18 mouse cellular contexts compared by ENCODE assay signal in genomic region chr11:118663305-118663704, GRCm38 (mm10).
DNase-seq lines count a peak whose midpoint lies in the region; ATAC-seq lines count a peak whose summit lies in the region.
"Had no signal": no experiment of that assay in that cellular context is flagged by ENCODE, and none has a peak within 500 bp of the region (broad histone marks: within the 10 kb centered on the region; RNA-seq: fewer than 3 reads in every experiment).

No protein-coding gene starts in this region.

- no peak for DNase-seq in hindbrain, embryonic 11.5 days (ENCODE audit: low spot score)
- DNase-seq in cerebellum, adult 11 months, result peak; percentile 50
- peak; percentile 63 to 68 for DNase-seq in cerebellum, adult 18-20 months
- DNase-seq in cerebellum, postnatal 36 days, result peak; percentile 44 to 66
- DNase-seq in layer of hippocampus, adult 9-10 months (ENCODE audit: low spot score), result no peak
- DNase-seq: adrenal gland, adult 2 months; gastrocnemius, postnatal 36 days; kidney, adult 2 months; kidney, postnatal 25 days; layer of hippocampus, adult 9-11 months; liver, postnatal 0 days; lung, postnatal 10 days; right cerebral cortex, adult 18-20 months had no signal

- 0 out of 2 replicates have a peak overlapping the region, but pooled peaks have one; percentile 14 for H3K27ac ChIP-seq in hindbrain, embryonic 12.5 days
- H3K27ac ChIP-seq in hindbrain, embryonic 11.5 days (ENCODE audit: low read depth, low read length), result no peak overlapping the region
- no peak overlapping the region for H3K27ac ChIP-seq in kidney, embryonic 16.5 days (ENCODE audit: low read length)
- H3K27ac ChIP-seq: embryonic facial prominence, embryonic 15.5 days; limb, embryonic 10.5 days had no signal

- H3K4me3 ChIP-seq in hindbrain, embryonic 12.5 days, result no peak overlapping the region
- H3K4me3 ChIP-seq in hindbrain, embryonic 11.5 days (ENCODE audit: low read depth, low read length), result no peak overlapping the region
- H3K4me3 ChIP-seq in kidney, embryonic 16.5 days (ENCODE audit: low read length), result no peak overlapping the region
- H3K4me3 ChIP-seq: embryonic facial prominence, embryonic 15.5 days; limb, embryonic 10.5 days had no signal

- 76% methylated on average over 8 of the region's 8 CpGs for WGBS in hindbrain, embryonic 12.5 days
- WGBS in hindbrain, embryonic 11.5 days, result 84% methylated on average over 8 of the region's 8 CpGs
- 64% methylated on average over 8 of the region's 8 CpGs for WGBS in kidney, embryonic 16.5 days

- H3K9ac ChIP-seq in hindbrain, embryonic 12.5 days, result no peak overlapping the region
- H3K9ac ChIP-seq in hindbrain, embryonic 11.5 days (ENCODE audit: low read depth, low read length), result no peak overlapping the region
- no peak overlapping the region for H3K9ac ChIP-seq in kidney, embryonic 16.5 days (replicated peaks; ENCODE audit: low read length)
- H3K9ac ChIP-seq: embryonic facial prominence, embryonic 15.5 days; liver, postnatal 0 days had no signal

- H3K27me3 ChIP-seq in hindbrain, embryonic 12.5 days, result peaks cover 3% of the 10 kb centered on the region; the same call in 1 of the 2 replicates
- no peaks in the 10 kb centered on the region for H3K27me3 ChIP-seq in hindbrain, embryonic 11.5 days (ENCODE audit: control insufficient read depth, insufficient read depth, low read length)
- no peaks in the 10 kb centered on the region for H3K27me3 ChIP-seq in kidney, embryonic 16.5 days (ENCODE audit: insufficient read depth, low read length)

- H3K4me2 ChIP-seq in hindbrain, embryonic 12.5 days (replicated peaks), result no peak overlapping the region
- H3K4me2 ChIP-seq in hindbrain, embryonic 11.5 days (replicated peaks; ENCODE audit: low read depth, low read length), result no peak overlapping the region
- no peak overlapping the region for H3K4me2 ChIP-seq in kidney, embryonic 16.5 days (replicated peaks; ENCODE audit: low read depth, low read length)
- H3K4me2 ChIP-seq: embryonic facial prominence, embryonic 15.5 days had no signal

- H3K36me3 ChIP-seq in hindbrain, embryonic 12.5 days, result no peaks in the 10 kb centered on the region
- H3K36me3 ChIP-seq in hindbrain, embryonic 11.5 days (ENCODE audit: control insufficient read depth, insufficient read depth, low read length), result no peaks in the 10 kb centered on the region
- H3K36me3 ChIP-seq in kidney, embryonic 16.5 days (ENCODE audit: insufficient read depth, low read length), result no peaks in the 10 kb centered on the region
- H3K36me3 ChIP-seq: embryonic facial prominence, embryonic 15.5 days; limb, embryonic 10.5 days had no signal

- no peaks in the 10 kb centered on the region for H3K9me3 ChIP-seq in hindbrain, embryonic 12.5 days (replicated peaks)
- no peaks in the 10 kb centered on the region for H3K9me3 ChIP-seq in hindbrain, embryonic 11.5 days (ENCODE audit: control insufficient read depth, low read length)
- no peaks in the 10 kb centered on the region for H3K9me3 ChIP-seq in kidney, embryonic 16.5 days (ENCODE audit: low read length)
- H3K9me3 ChIP-seq: embryonic facial prominence, embryonic 15.5 days; limb, embryonic 10.5 days had no signal

- ATAC-seq in hindbrain, embryonic 12.5 days (ENCODE audit: low FRiP score), result no peak
- no peak for ATAC-seq in hindbrain, embryonic 11.5 days (ENCODE audit: low FRiP score)
- ATAC-seq in kidney, embryonic 16.5 days (ENCODE audit: low FRiP score, low TSS enrichment), result no peak
- ATAC-seq: forebrain, embryonic 16.5 days; liver, postnatal 0 days had no signal

- peaks cover 48% of the 10 kb centered on the region for H3K4me1 ChIP-seq in hindbrain, embryonic 12.5 days
- no peaks in the 10 kb centered on the region for H3K4me1 ChIP-seq in hindbrain, embryonic 11.5 days (replicated peaks; ENCODE audit: control insufficient read depth, insufficient read depth, low read length)
- no peaks in the 10 kb centered on the region for H3K4me1 ChIP-seq in kidney, embryonic 16.5 days (ENCODE audit: insufficient read depth, low read length)
- H3K4me1 ChIP-seq: embryonic facial prominence, embryonic 15.5 days; limb, embryonic 10.5 days had no signal

Comparison
In these comparisons a context has a peak if more than half of its experiments do, and no peak if none do; other contexts are left out.
1. DNase-seq: peak in cerebellum, adult 11 months (single experiment), cerebellum, adult 18-20 months (2 of 2) and cerebellum, postnatal 36 days (2 of 2); none in hindbrain, embryonic 11.5 days (single experiment) and layer of hippocampus, adult 9-10 months (single experiment).